Mouse (Mus musculus): ENCODE results near the gene Scnm1. TPM values are rescaled to one million over a fixed set of nuclear protein-coding genes. Genes with fewer than 3 reads are reported as not detected.
"Not testable (repeated sequence)": the region's sequence is repeated elsewhere in the genome, so short reads cannot be mapped to it uniquely, and the experiment has no call there.

Scnm1 gene
- polyA plus RNA-seq, 1 experiment, result 43.7 TPM

DNA sequence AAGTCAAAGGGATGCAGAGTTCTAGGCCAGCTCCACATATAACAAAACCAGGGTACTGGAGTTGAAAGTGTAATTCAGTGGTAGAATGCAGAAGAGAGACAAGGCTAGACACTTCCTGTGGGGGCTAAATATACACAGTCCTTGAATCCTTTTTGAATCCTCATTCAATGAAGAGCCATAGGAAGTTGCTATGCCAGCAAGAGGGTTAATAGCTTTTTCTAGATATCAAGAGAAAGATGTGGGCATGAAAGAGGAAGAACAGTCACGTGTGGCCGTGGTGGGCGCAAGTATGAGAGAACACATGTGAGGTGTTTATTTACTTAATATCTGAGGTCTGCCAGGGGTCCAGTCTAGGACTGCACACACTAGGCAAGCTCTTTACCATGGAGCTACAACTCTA lies 2.5 kb upstream of the Scnm1 start:
- peaks cover 12% of the 10 kb centered on the region for H3K4me1 ChIP-seq (ENCODE audit: control insufficient read depth, insufficient read depth, low read length)
- H3K4me3 ChIP-seq (replicated peaks; ENCODE audit: extremely low read depth, low read depth, low read length), result no peak overlapping the region
- 64% methylated on average over 3 of the region's 3 CpGs for WGBS
- TF ChIP-seq POLR2A (IDR thresholded peaks at IDR 0.05; ENCODE audit: borderline replicate concordance, extremely low read depth, low read depth, low read length) (no peak), CTCF (IDR thresholded peaks at IDR 0.05; ENCODE audit: insufficient read depth, low read length) (no peak)
- DNase-seq, result no peak

DNA sequence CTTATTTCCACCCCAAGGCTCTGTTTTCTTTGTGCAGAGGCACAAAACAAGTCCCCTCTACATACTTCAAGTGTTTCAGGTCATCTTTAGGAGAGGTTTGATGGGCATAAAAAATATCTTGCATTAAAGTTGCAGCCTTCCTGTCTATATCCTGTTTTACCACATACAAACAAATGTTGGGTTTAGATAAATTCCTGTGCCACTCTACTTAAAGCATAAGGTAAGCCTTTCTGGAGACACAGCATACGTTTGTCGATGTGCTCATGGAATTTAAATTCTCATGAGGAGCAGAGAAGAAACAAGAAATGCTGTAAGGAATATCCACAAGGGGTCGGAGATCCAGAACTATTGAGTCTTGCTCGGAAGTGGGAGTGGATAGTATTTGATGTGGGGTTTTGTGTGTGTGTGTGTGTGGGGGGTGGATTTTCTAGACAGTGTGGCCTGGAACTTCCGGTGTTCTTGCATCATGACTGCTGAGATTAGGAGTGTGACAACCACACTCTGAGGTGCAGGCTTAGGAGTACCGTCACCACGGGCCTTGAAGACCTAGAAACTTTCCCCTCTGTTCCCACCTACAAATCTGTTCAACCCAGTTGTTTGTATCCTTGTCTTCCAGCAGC lies 1.7 kb upstream of the Scnm1 start:
- WGBS, result 47% methylated on average over 7 of the region's 7 CpGs
- no peak overlapping the region for H3K4me3 ChIP-seq (replicated peaks; ENCODE audit: extremely low read depth, low read depth, low read length)
- H3K4me1 ChIP-seq (ENCODE audit: control insufficient read depth, insufficient read depth, low read length), result peaks cover 12% of the 10 kb centered on the region
- no peak for DNase-seq
- TF ChIP-seq POLR2A (IDR thresholded peaks at IDR 0.05; ENCODE audit: borderline replicate concordance, extremely low read depth, low read depth, low read length) (no peak), CTCF (IDR thresholded peaks at IDR 0.05; ENCODE audit: insufficient read depth, low read length) (no peak)

DNA sequence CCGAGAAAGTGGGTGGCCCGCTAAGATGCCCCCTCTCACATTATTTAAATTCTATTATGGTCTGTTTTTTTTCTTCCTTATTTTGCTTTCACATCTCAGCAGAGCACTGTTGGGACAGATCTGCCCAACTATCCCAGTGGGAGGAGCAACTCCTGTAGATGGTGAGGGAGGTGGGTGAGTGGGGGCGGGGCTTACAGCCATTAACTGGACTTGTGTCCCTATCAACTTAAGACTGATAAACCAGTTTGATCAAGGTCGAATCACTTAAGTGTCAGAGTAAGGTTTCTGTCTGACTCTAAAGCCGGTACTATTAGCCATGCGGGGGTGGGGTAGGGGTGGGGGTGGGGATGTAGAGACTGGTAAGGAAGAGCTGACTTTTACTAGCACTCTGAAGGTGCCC lies 1.2 kb upstream of the Scnm1 start:
- TF ChIP-seq POLR2A (IDR thresholded peaks at IDR 0.05; ENCODE audit: borderline replicate concordance, extremely low read depth, low read depth, low read length) (0 out of 2 replicates have a peak, but pooled peaks have one; percentile 14), CTCF (IDR thresholded peaks at IDR 0.05; ENCODE audit: insufficient read depth, low read length) (no peak)
- WGBS, result 10% methylated on average over 6 of the region's 6 CpGs
- H3K4me1 ChIP-seq (ENCODE audit: control insufficient read depth, insufficient read depth, low read length), result peaks cover 10% of the 10 kb centered on the region
- DNase-seq, result peak; percentile 47
- peak overlapping the region; percentile 43 for H3K4me3 ChIP-seq (replicated peaks; ENCODE audit: extremely low read depth, low read depth, low read length)

DNA sequence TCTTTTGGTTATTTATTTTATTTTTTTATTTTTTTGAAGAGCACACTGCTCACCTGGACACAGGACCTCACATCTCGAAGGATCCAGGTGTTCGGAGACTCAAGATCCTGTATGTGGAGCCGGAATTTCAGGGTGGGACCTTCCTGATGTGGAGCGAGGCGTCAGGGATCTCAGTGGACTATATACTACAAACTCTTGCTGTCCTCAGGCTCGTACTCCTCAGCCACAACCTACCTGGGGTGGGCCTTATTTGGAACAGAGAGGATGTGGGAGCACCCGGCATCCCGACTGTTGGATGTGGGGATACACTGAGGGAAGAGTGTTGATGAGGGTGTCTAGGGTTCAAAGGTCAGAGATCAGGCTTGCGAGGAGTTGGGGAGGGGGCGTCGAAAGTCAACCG lies 322 bp upstream of the Scnm1 start:
- DNase-seq; H3K4me1 ChIP-seq (ENCODE audit: control insufficient read depth, insufficient read depth, low read length); H3K4me3 ChIP-seq (replicated peaks; ENCODE audit: extremely low read depth, low read depth, low read length): not testable (repeated sequence)
- no CpG with 5 or more reads among the region's 12 CpGs for WGBS

DNA sequence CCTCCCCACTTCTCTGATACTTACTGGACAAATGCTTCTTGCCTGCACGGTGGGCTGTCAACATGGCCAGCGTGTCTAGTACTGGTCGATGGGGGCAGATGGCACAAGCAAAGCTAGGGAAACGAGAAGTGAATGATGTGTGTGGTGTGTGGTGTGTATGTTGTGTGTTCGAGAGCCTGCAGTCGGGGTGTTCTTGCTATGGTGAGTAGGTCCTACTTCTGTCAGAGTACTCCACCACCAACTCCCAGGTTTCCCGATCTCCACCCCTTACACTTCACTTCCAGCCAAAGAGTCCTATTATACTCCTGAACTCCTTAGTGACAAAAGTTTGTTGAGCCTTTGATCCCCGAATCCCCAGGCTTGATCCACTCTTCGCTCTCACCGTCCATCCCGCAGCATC lies 635 bp downstream of the Scnm1 start:
- WGBS, result 50% methylated on average over 11 of the region's 11 CpGs
- TF ChIP-seq CTCF (IDR thresholded peaks at IDR 0.05; ENCODE audit: insufficient read depth, low read length), result no peak
- TF ChIP-seq POLR2A (IDR thresholded peaks at IDR 0.05; ENCODE audit: borderline replicate concordance, extremely low read depth, low read depth, low read length), result no peak
- Histone ChIP-seq H3K4me1 (ENCODE audit: control insufficient read depth, insufficient read depth, low read length) (0 out of 2 replicates have a peak, but pooled peaks cover 8% of the 10 kb centered on the region), H3K4me3 (replicated peaks; ENCODE audit: extremely low read depth, low read depth, low read length) (peak overlapping the region; percentile 96)
- no peak for DNase-seq

DNA sequence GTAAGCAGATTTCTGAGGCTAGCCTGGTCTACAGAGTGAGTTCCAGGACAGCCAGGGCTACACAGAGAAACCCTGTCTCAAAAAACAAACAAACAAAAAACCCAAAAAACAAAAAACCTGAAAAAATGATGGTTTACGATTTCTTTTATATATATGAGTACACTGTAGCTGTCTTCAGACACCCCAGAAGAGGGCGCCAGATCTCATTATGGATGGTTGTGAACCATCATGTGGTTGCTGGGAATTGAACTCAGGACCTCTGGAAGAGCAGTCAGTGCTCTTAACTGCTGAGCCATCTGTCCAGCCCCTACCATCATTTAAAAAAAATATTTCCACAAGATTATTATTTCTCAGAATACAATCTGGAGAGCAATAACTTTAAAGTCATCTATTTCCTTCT lies 1.4 kb downstream of the Scnm1 start:
- WGBS, result 84% methylated on average over 2 of the region's 2 CpGs
- H3K4me3 ChIP-seq (replicated peaks; ENCODE audit: extremely low read depth, low read depth, low read length); DNase-seq; H3K4me1 ChIP-seq (ENCODE audit: control insufficient read depth, insufficient read depth, low read length): not testable (repeated sequence)

DNA sequence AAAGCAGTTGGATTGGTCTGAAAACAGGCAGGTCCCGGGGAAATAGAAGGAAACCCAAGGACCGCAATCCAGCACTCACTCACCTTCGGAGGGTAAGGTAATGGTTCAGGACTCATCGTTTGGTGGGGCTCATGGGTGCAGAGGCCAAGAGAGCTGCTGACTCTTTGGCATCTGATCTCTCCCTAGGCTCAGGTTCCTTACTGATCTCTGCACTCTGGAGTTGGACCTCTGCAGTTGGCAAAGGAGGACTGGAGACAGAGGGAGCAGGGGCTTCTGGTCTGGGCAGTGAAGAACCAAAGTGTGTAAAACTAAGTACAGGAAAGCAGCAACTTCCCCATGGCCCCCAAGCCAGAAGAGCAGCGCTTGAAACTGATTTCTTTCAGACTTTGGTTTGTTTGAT lies 3.7 kb downstream of the Scnm1 start:
- Histone ChIP-seq H3K4me3 (replicated peaks; ENCODE audit: extremely low read depth, low read depth, low read length) (no peak overlapping the region), H3K4me1 (ENCODE audit: control insufficient read depth, insufficient read depth, low read length) (0 out of 2 replicates have a peak, but pooled peaks cover 3% of the 10 kb centered on the region)
- WGBS, result 76% methylated on average over 5 of the region's 5 CpGs
- no peak for DNase-seq
- TF ChIP-seq CTCF (IDR thresholded peaks at IDR 0.05; ENCODE audit: insufficient read depth, low read length) (no peak), POLR2A (IDR thresholded peaks at IDR 0.05; ENCODE audit: borderline replicate concordance, extremely low read depth, low read depth, low read length) (no peak)

DNA sequence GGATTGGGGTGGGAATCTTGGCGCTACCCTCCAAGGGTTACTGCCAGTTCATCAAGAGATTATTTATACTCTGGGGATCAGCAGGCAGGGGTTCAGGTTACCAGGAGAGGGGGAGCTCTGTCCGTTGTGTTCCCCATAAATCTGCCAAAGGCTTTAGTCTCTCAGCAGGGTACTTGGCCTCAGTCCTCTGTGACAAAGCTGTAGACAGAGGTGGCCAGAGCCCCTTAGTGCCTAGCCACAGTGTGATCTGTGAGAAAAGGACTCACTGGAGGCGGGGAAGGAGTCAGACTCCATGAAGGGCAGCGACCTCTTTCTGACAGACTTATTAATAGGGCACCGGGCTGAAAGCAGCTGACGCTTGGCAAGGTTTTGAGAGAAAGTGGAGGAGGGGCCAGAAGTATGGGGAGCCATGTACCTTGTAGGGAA lies 4.6 kb downstream of the Scnm1 start:
- 44% methylated on average over 6 of the region's 6 CpGs for WGBS
- DNase-seq, result no peak
- TF ChIP-seq POLR2A (IDR thresholded peaks at IDR 0.05; ENCODE audit: borderline replicate concordance, extremely low read depth, low read depth, low read length) (no peak), CTCF (IDR thresholded peaks at IDR 0.05; ENCODE audit: insufficient read depth, low read length) (no peak)
- Histone ChIP-seq H3K4me1 (ENCODE audit: control insufficient read depth, insufficient read depth, low read length) (peaks cover 6% of the 10 kb centered on the region; the same call in 1 of the 2 replicates), H3K4me3 (replicated peaks; ENCODE audit: extremely low read depth, low read depth, low read length) (no peak overlapping the region)

DNA sequence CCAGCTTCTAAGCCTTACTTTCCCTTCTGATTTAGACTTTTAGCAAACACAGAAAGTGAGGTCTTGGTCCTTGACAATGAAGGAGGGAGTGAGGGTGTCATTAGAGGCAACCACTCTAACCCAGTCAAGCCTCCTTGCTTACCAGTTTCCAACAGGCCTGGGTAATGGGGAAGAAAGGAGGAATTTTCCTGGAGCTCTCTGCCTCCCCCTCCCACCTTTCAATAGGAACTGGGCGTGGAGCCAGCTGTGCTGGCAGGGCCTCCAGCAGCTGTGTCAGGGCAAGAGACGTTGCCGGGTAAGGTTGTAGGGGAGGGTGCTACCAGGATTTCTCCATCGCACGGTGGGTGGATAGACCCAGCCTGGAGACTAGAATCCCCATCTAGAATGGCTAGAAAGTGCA lies 8.8 kb downstream of the Scnm1 start:
- no peak for TF ChIP-seq POLR2A (IDR thresholded peaks at IDR 0.05; ENCODE audit: borderline replicate concordance, extremely low read depth, low read depth, low read length)
- TF ChIP-seq CTCF (IDR thresholded peaks at IDR 0.05; ENCODE audit: insufficient read depth, low read length), result no peak
- Histone ChIP-seq H3K4me3 (replicated peaks; ENCODE audit: extremely low read depth, low read depth, low read length) (no peak overlapping the region), H3K4me1 (ENCODE audit: control insufficient read depth, insufficient read depth, low read length) (peaks cover 5% of the 10 kb centered on the region)
- peak; percentile 54 for DNase-seq
- WGBS, result 5% methylated on average over 5 of the region's 5 CpGs

DNA sequence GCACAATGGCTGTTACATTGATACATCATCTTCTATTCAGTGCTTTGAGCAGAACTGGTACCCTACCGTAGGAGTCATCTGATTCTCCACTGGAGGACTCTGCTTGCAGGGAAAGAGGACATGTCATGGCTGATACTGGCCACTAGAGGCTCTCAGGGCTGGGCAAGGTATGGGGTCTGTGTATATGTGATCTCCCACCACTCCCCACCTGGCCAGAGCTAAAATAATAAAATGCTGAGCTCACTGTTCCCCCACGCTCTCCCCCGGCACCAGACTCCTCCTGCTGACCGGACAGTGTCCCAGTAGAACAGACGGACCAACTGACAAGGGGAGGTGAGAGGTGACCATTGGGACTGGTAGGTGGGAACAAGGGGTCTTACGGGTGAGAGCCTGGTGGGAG lies 9.6 kb downstream of the Scnm1 start, which contains the start of gene Tmod4:
Gene Tmod4, plus strand, starts transcription at position 231 of the 400 bp plus-strand sequence.
- WGBS, result 52% methylated on average over 6 of the region's 6 CpGs
- no peak within 1 kb of the TSS for H3K4me3 ChIP-seq (replicated peaks; ENCODE audit: extremely low read depth, low read depth, low read length)
- peaks cover 5% of the 10 kb centered on the region for H3K4me1 ChIP-seq (ENCODE audit: control insufficient read depth, insufficient read depth, low read length)
- TF ChIP-seq POLR2A (IDR thresholded peaks at IDR 0.05; ENCODE audit: borderline replicate concordance, extremely low read depth, low read depth, low read length) (no peak), CTCF (IDR thresholded peaks at IDR 0.05; ENCODE audit: insufficient read depth, low read length) (peak; percentile 61)
- DNase-seq, result no peak
